Mouse (Mus musculus) midbrain, postnatal 0 days (tissue): Measurements from ENCODE around the gene Icam4. TPM values are rescaled to one million over a fixed set of nuclear protein-coding genes. Genes with fewer than 3 reads are reported as not detected.

Experiments used
- ATAC-seq: fragments of 200-750 bp; cut with Nextera tagmentation; 2 replicates; pipeline ENCODE4 v1.8.0; 2017; ENCODE audit warnings: moderate number of reproducible peaks, mild to moderate bottlenecking, moderate TSS enrichment, moderate library complexity; ENCODE audit not compliant: low FRiP score
- DNase-seq: peaks from one replicate; pipeline ENCODE4 v3.0.0-alpha.2; 2015; ENCODE audit warnings: low spot score
- H3K27ac ChIP-seq: fragments of 300-500 bp; sonication (generic); 2 replicates; pipeline ENCODE4 v1.5.1; 2014; ENCODE audit warnings: low read depth, mild to moderate bottlenecking, low read length, mixed read lengths
- H3K27me3 ChIP-seq: fragments of 300-500 bp; sonication (generic); 2 replicates; pipeline ENCODE4 v1.6.1; 2014; ENCODE audit warnings: low read length, control low read depth, mixed read lengths; ENCODE audit not compliant: insufficient read depth
- H3K36me3 ChIP-seq: fragments of 300-500 bp; sonication (generic); 2 replicates; pipeline ENCODE4 v1.6.1; 2014; ENCODE audit warnings: low read length, control low read depth, mixed read lengths; ENCODE audit not compliant: insufficient read depth
- H3K4me1 ChIP-seq: fragments of 300-500 bp; sonication (generic); 2 replicates; pipeline ENCODE4 v1.6.1; 2014; ENCODE audit warnings: mild to moderate bottlenecking, control low read depth, antibody characterized with exemption, low read length, mixed read lengths; ENCODE audit not compliant: insufficient read depth
- H3K4me2 ChIP-seq: fragments of 300-500 bp; sonication (generic); 2 replicates; pipeline ENCODE4 v1.6.1; 2014; ENCODE audit warnings: low read depth, mild to moderate bottlenecking, low read length, mixed read lengths; ENCODE audit not compliant: poor library complexity, severe bottlenecking
- H3K4me3 ChIP-seq: fragments of 300-500 bp; sonication (generic); 2 replicates; pipeline ENCODE4 v1.5.1; 2014; ENCODE audit warnings: low read depth, mild to moderate bottlenecking, low read length, moderate library complexity
- H3K9ac ChIP-seq: fragments of 300-500 bp; sonication (generic); replicated peaks from 2 replicates; pipeline ENCODE4 v1.6.1; 2014; ENCODE audit warnings: mild to moderate bottlenecking, low read length, moderate library complexity, mixed read lengths; ENCODE audit not compliant: poor library complexity, severe bottlenecking
- H3K9me3 ChIP-seq: fragments of 300-500 bp; sonication (generic); 2 replicates; pipeline ENCODE4 v1.6.1; 2016; ENCODE audit warnings: low read length, control low read depth
- CTCF ChIP-seq: IDR thresholded peaks from 2 replicates; pipeline ENCODE4 v1.5.1; 2016; ENCODE audit warnings: antibody characterized with exemption, mild to moderate bottlenecking
- WGBS: fragments of 180-500 bp; shearing (Covaris S2); extraction: QIAGEN DNeasy Blood & Tissue Kit; methylation state at CpG from one replicate; pipeline ENCODE4 v1.1.7; 2014; 5-methylcytosine and 5-hydroxymethylcytosine counted together
- polyA plus RNA-seq: library from polyadenylated mRNA; unstranded; fragments of >200 nt; fragmentation: Nextera tagmentation; extraction: Ambion mirVana; gene quantifications from 2 replicates; pipeline ENCODE4 v1.2.1, GENCODE M21; 2015
- total RNA-seq: library from RNA; depleted of rRNA; stranded (reverse); fragments of >200 nt; gene quantifications from 2 replicates; pipeline ENCODE4 v1.2.3, GENCODE M21; 2014

The Icam4 gene
- total and polyA plus RNA-seq, 2 experiments from 2014 or later, result 0.30 TPM; not detected in 1

DNA sequence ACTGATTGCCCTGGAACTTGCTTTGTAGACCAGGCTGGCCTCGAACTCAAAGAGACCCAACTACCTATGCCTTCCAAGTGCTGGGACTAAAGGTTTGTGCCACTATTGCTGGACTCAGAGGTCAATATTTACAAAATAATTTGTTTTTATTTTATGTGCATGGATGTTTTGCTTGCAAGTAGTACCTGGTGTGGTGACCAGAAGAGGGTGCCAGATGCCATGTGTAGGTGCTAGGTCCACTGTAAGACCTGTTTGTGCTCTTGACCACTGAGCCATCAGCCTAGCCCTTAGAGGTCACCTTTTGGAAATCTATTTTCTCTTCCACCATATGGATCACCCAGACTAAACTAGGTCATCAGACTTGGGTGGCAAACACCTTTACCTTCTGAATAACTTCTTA, 6.4 kb upstream of the Icam4 start:
- 82% methylated on average over 1 of the region's 1 CpGs for WGBS
- H3K27me3 ChIP-seq, result peaks cover 3% of the 10 kb centered on the region
- no peak for ATAC-seq

GRCm38 (mm10) chr9:21025258-21025810, 3.8 kb upstream of the Icam4 start:
- ATAC-seq, result no peak
- H3K27me3 ChIP-seq, result peaks cover 25% of the 10 kb centered on the region
- H3K36me3 ChIP-seq, result no peaks in the 10 kb centered on the region
- 76% methylated on average over 19 of the region's 19 CpGs for WGBS
- no peak for TF ChIP-seq CTCF
- no peak overlapping the region for H3K4me2 ChIP-seq
- peaks cover 7% of the 10 kb centered on the region; the same call in 1 of the 2 replicates for H3K4me1 ChIP-seq
- H3K9ac ChIP-seq, result no peak overlapping the region
- no peak overlapping the region for H3K4me3 ChIP-seq
- no peak for DNase-seq
- H3K27ac ChIP-seq, result no peak overlapping the region
- no peaks in the 10 kb centered on the region for H3K9me3 ChIP-seq

More for the DNA sequence above, 6.4 kb upstream of the Icam4 start:
- no peaks in the 10 kb centered on the region for H3K4me1 ChIP-seq
- no peaks in the 10 kb centered on the region for H3K9me3 ChIP-seq
- H3K9ac ChIP-seq, result no peak overlapping the region
- no peak overlapping the region for H3K27ac ChIP-seq
- TF ChIP-seq CTCF, result 0 out of 2 replicates have a peak, but pooled peaks have one; percentile 4
- no peak for DNase-seq
- no peaks in the 10 kb centered on the region for H3K36me3 ChIP-seq
- no peak overlapping the region for H3K4me3 ChIP-seq
- H3K4me2 ChIP-seq, result no peak overlapping the region

- H3K4me3 ChIP-seq, result no peak overlapping the region
- TF ChIP-seq CTCF, result no peak
- no peaks in the 10 kb centered on the region for H3K9me3 ChIP-seq
- WGBS, result 82% methylated on average over 12 of the region's 12 CpGs
- H3K4me1 ChIP-seq, result peaks cover 7% of the 10 kb centered on the region; the same call in 1 of the 2 replicates
- H3K27me3 ChIP-seq, result peaks cover 25% of the 10 kb centered on the region
- no peak for DNase-seq
- no peak overlapping the region for H3K4me2 ChIP-seq
- no peak for ATAC-seq
- H3K27ac ChIP-seq, result no peak overlapping the region
- no peak overlapping the region for H3K9ac ChIP-seq
- no peaks in the 10 kb centered on the region for H3K36me3 ChIP-seq
Measured at GRCm38 (mm10) chr9:21026849-21027248, 2.3 kb upstream of the Icam4 start.

GRCm38 (mm10) chr9:21027774-21028290, 1.3 kb upstream of the Icam4 start:
- ATAC-seq, result no peak
- no peak overlapping the region for H3K9ac ChIP-seq
- WGBS, result 57% methylated on average over 8 of the region's 8 CpGs
- no peak for TF ChIP-seq CTCF
- peaks cover 9% of the 10 kb centered on the region; the same call in 1 of the 2 replicates for H3K4me1 ChIP-seq
- no peaks in the 10 kb centered on the region for H3K9me3 ChIP-seq
- no peak overlapping the region for H3K4me2 ChIP-seq
- no peak overlapping the region for H3K4me3 ChIP-seq
- H3K27me3 ChIP-seq, result peaks cover 33% of the 10 kb centered on the region
- no peaks in the 10 kb centered on the region for H3K36me3 ChIP-seq
- no peak for DNase-seq
- no peak overlapping the region for H3K27ac ChIP-seq

DNA sequence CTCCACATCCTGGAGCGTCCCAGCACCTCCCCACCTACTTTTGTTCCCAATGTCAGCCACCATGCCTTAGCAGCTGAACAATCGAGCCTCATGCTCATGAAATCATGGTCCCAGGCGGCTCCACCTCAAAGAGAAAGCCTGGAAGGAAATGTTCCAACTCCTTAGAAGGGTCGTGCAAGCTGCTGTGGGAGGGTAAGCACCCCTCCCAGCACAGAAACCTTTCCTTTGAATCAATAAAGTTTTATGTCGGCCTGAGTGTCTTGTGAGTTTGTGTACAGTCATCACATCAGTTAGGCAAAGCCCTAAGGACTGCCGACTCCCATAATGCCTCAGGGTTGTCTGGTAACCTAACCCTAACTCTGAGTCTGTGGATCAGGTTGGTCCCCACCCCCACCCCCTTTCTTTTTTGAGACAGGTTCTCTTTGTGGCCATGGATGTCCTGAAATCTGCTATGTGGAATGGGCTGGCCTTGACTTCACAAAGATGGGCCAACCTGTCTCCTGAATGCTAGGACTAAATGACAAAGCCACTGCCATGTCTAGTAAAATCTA, 538 bp upstream of the Icam4 start:
- Histone ChIP-seq H3K4me3 (no peak overlapping the region), H3K9ac (no peak overlapping the region), H3K9me3 (no peaks in the 10 kb centered on the region), H3K4me1 (peaks cover 17% of the 10 kb centered on the region; the same call in 1 of the 2 replicates), H3K27ac (no peak overlapping the region), H3K27me3 (peaks cover 41% of the 10 kb centered on the region), H3K4me2 (no peak overlapping the region), H3K36me3 (no peaks in the 10 kb centered on the region)
- ATAC-seq (no peak), DNase-seq (no peak)
- no peak for TF ChIP-seq CTCF
- 75% methylated on average over 6 of the region's 6 CpGs for WGBS

DNA sequence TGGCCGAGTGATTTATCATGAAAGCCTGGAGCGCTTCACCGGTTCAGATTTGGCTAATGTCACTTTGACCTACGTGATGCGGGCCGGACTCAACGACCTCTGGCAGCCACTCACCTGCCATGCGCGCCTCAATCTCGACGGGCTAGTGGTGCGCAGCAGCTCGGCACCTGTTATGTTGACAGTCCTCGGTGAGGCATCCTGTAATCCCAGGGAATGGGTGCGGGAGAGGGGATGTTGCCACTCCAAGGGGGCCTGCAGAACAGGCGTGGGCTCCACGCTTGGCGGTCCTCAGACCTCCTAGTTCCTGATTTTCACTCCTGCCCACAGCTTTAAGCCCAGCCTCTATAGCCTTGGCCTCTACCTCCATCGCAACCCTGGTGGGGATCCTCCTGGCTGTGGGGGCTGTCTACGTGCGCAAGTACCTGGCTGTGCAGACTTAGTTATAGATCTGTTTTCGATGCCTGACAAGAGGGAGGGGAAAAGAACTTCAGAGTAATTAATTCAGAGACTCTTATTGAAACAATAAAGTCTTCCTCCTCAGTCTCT, 955 bp downstream of the Icam4 start:
- no peaks in the 10 kb centered on the region for H3K9me3 ChIP-seq
- DNase-seq (no peak), ATAC-seq (no peak)
- H3K4me2 ChIP-seq, result peak overlapping the region; percentile 98; the same call in 1 of the 2 replicates
- no peak overlapping the region for H3K4me3 ChIP-seq
- no peak for TF ChIP-seq CTCF
- WGBS, result 22% methylated on average over 22 of the region's 22 CpGs
- H3K27ac ChIP-seq, result no peak overlapping the region
- H3K4me1 ChIP-seq, result peaks cover 20% of the 10 kb centered on the region; the same call in 1 of the 2 replicates
- no peak overlapping the region for H3K9ac ChIP-seq
- H3K27me3 ChIP-seq, result peaks cover 54% of the 10 kb centered on the region
- H3K36me3 ChIP-seq, result no peaks in the 10 kb centered on the region
